Mouse (Mus musculus) lung, postnatal 25 days (tissue): ENCODE data around the gene Rps16.

ENCODE experiments used
- DNase-seq: peaks from one replicate; pipeline ENCODE4 v3.0.0; 2022; ENCODE audit warnings: low spot score

The Rps16 gene

DNA sequence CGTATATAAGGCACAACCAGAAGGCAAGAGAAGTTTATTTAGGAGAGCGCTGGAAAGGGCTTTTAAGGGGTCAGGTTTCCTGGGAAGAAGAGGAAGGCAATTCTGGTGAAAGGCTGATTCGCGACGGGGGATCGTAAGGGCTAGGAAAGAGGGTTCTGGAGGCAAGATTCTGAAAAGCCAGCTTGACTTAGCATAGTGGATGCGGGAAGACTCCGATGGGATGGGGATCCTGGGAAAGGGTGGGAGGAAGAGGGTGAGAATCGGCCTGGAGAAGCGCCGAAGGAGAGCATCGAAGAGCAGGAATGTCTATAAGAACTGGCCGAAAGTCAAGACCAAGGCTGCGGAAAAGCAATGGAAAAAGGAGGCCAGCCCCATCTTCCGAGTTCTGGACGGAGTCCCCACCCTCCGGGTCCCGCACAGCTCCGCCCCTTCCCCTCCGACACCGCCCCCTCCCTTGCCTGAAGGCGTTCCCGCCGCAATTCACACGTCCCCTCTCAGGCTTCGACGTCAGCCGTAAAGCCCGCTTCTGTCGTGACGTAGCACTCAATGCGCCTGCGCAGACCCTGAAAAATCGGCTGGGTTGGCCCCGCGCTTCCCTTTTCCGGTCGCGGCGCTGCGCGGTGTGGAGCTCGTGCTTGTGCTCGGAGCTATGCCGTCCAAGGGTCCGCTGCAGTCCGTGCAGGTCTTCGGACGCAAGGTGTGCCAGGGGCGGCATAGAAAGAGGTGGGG, at the start of gene Rps16:
Gene Rps16 (plus strand): TSS at position 498 of the 729 bp plus-strand sequence.
- DNase-seq, result peak; percentile 98

DNA sequence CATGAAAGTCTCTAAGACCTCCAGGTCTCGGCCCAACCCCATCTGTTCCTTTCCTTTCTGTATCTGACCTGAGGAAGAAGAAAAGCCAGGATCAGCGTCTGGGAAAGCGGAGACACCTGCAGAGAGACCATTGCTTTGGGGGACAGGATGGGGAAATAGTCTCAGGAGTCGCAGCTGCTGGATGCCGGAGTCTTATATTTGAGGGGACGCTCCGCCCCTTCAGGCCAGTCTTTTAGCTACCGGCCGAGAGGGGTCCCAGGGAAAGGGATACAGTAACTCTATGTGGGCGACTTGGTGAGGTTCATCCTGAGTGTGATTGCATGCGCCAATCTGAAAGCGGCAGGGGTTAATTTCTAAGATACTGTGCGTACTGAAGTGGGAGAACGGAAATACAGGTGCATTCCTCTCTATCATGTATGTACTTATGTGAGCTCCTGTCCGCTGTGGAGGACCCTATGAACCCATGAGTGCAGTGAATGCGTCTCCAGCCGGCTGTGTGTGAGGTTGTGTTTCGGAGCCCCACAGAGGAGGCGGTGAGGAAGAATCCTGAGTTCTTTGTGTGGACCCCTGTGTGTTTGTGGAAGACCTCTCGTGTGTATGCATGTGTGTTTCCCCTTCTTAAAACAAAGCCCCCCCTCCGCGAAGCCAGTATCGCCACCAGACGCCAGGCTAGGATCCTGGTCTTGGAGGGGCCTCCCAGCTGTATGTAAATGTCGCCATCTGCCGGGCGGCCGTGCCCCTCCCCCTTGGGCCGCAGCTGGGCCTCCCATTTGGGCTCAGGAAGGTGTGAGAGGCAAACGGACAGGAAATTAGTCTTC, 48.6 kb upstream of the Rps16 start, which contains the start of gene Dll3:
Gene Dll3 (minus strand): TSS at position 623 of the 818 bp plus-strand sequence.
- DNase-seq, result peak; percentile 32

DNA sequence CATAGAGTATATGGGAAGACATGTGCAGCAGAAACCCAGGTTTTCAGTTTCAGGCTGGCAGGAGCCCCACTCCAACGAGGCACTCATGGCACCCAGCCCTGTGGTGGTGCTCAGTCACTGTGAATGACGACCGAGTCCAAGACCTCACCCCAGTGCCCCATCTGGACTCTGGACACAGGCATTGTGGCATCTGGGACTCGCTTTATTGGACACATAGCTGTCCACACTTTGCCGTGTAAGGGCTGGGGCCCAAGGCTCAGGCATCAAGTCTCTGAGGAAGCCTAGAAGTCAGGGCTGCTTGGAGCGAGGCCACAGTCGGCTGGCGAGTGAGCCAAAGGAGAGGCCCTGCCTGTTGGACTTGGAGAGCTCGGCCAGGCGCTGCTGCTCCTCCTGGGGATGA, 44.8 kb upstream of the Rps16 start:
- DNase-seq, result no peak

DNA sequence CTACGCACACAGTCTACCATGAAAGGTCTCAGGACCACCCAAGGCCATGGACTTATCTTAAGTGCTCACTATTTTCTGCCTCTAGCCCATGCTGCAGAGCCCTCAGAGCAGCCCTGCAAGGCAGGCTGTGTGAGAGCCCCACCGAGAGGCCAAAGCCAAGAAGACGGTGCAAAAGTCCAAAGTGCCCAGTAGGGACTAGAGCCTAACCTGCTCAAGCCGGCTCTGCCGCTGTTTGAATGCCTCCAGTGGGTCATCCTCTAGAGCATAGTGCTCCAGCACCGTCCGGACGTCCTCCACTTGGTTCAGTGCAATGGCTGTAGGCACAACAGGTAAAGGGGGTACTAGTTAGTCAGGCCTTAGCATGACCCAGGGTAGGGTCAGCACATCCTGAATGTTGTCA, 44.2 kb upstream of the Rps16 start:
- DNase-seq, result no peak

DNA sequence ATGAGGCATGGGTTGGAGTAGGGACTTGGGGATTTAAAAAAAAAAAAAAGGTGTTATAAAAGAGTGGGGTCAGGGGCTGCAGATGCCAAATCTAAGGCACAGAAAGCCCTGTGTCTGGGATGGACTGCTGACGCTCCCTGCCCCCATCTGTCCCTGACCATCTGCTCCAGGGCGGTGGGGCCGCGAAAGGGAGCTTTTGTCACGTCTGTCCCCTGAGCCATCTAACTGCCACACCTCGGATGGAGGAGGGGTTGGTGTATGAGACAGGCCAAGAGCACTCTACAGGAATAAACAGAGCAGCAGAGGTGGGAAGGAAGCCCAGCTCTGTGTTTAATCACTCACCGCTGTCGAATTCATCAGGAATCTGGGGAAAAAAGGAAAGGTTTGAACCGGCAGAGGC, 40.7 kb upstream of the Rps16 start:
- no peak for DNase-seq

DNA sequence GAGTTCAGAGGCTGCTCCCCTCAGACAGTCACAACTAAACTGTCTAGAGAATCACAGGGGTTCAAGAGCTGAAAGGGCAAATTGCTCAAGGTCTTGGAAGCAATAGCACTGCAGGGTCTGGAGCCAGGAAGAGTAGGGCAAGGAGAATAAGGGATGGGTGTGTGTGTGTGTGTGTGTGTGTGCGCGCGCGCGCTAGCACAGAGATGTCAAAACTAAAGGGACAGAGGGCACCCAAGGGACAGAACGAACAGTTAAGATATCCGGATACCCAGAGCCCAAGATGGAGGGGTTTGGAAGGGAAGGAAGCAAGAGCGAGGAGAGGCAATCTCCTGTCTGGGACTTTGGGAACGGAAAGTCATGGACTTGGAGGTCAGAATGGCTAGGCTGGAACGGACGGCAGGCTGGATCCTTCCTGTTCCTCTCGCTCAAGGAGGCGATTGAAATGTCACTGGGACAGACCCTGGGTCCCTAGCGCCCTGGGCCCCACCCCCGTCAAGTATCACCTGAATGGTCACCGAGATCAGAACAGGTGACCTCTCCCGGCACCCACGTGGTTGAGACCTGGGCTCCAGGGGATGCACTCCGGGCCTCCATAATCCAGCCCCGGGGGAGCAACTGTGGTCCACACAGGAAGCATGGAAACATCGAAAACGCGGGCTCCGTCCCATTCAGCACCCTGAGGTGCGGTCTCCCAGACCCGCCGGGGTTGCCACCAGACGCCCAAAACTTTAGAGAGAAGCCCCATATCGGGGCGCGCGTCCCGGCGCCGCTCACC, 39.1 kb upstream of the Rps16 start:
- DNase-seq, result peak; percentile 4

DNA sequence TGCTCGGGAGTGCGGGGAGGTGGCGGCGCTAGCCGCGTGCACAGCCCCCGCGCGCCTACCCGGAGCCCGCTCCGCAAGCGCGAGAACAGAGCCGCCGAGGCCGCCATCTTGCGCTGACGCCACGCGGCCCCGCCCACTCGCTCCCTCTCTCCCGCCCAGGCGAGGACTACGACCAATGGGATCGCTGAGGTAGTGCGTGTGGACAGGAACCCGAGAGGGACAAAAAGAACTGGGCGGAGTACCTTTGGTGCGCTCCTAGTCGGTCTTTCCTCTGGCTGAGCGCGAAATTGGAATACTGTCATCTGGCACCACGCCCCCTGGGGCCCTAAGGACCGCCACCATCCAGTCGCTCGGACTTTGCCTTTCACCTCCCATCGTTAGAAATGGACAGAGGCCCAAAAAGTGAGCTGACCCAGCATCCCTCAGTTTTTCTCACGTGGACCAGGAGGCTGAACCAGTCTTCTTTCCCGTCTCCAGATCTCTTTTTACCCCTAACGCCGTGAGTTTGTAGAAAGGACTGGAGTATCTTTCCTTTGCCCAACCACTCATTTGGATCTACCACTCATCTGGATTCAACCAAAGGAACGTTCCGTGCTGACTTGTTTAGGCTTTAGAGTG, 38.4 kb upstream of the Rps16 start, which contains the start of gene Timm50:
Gene Timm50 (minus strand): TSS at position 147 of the 618 bp plus-strand sequence.
- DNase-seq, result peak; percentile 98

DNA sequence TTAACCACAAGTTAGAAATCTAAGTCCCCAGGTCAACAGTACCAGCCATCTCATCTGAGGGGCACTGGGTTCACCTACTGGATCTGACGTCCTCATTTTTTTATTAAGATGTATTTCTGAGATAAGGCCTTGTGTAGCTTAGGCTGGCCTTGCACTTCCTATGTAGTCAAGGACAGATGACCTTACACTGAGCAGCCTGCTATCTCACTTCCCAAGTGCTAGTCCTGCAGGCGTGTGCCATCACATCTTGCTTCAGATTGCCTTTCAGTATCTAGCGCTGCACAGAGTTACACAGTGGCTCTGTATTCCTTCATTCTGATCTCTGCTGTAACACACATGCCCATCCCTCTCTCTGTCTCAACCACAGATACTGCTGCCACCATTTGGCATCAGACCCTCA, 32.4 kb upstream of the Rps16 start:
- no peak for DNase-seq

DNA sequence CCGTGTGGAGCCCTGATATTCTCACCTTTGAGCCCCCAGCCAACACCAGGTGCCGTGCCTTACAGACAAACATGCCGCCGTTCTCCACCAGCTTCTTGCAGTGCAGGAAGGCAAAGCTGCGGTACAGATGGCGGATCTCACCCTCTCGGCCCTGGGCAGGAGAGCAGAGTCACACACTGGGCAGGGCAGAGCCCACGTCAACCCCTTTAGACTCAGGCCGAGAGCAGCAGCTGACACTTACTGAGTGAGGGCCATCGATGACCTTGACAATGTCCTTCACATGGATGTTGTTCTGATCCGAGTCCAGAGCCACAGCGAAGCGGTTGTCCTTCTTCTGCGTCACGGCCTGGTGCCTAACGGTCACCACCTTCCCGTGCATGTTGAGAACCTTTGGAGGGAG, 31.7 kb upstream of the Rps16 start:
- DNase-seq, result no peak

DNA sequence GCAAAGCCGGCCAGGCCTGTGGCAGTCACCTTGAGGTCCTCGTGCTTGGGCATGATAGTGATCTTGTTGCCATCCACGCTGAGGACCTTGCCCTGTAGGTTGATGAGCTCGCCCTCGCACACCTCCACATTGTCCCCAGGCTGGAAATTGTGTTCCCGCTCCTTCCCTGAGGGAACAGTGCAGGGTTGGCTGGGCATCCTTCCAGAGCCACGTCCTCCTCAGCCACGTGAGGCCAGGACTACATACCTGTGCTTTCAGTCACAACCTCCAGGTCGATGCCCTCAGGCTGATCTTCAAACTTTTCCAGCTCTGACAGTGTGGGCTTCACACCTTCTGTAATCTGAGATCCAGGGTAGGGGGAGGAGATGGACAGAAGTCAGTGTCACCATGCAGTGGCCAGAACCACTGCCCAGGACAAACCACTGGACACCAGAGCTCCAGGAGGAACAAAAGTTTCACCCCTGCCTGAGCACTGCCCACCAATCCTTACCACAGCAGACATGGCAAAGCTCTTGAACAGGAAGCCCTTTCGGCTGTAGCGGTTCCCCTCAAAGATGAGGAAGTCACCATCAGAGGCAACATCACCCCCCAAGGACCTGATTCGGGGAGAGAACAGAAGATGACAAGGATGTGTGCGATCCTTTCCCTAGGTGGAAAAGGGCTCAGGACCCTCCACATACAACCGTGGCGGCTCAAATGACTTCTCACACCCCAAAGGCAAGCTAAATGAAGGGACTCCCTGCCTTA, 28.3 kb upstream of the Rps16 start:
- DNase-seq, result no peak

DNA sequence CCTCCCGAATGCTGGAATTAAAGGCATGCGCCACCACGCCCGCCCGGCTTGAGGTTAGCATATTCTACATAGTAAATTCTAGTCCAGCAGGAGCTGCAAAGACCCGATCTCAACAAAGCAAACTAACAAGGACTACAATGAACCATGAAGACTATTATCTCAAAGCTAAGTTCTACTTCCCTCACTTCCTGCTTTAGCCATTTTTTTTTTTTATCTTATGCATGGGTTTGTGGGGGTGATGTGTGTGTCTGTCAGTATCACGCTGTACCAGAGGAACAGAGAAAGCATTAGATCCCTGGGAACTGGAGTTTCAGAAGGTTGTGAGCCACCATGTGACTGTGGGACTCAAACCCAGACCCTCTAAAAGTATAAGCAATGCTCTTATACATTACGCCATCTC, 25.2 kb upstream of the Rps16 start:
- no peak for DNase-seq

DNA sequence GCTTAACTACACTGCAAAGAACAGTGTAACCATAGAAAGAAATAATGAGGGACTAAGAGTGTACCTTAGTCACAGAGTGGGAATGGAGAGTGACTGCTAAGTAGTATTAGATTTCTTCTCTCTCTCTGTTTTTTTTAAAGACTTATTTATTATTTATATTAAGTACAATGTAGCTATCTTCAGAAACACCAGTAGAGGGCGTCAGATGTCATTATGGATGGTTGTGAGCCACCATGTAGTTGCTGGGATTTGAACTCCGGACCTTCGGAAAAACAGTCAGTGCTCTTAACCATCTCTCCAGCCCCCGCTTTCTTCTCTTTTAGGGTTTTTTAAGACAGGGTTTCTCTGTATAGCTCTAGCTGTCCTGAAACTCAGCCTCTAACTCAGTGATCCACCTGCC, 24.0 kb upstream of the Rps16 start:
- DNase-seq, result no peak

DNA sequence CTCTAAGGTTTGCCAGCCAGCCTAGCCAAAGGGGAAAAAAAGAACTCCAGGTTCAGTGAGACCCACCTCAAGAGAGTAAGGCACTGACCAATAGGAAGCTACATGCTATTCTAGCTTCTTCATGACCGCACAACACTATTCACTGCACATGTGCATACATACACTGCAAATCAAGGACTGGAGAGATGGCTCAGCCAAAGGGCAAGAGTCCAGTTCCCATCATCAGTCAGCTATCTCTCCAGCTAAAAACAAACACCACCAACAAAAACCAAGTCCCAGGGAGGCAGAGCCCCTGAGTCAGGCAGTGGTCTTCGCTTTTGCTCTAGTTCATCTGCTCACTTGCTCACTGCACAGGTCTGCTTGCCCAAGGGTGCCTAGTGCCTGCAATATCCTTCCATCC, 22.2 kb upstream of the Rps16 start:
- no peak for DNase-seq

DNA sequence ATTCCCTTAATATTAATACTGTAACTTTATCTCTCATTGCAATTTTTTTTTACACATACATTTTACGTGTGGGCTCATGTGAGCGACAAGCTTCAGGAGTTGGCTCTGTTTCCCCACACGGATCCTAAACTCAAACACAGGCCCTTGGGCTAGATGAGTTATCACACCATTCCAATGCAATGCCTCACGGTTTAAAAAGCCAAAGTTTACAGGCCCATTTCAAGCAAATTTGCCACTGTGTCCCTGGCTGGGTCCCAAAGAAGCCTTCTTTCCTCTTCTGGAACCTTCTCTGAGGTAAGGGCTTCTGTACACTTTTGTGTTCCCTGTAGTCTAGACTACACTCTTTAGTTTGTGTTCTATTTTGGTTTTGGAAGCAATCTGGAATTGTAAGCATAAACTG, 15.9 kb upstream of the Rps16 start:
- DNase-seq, result no peak

DNA sequence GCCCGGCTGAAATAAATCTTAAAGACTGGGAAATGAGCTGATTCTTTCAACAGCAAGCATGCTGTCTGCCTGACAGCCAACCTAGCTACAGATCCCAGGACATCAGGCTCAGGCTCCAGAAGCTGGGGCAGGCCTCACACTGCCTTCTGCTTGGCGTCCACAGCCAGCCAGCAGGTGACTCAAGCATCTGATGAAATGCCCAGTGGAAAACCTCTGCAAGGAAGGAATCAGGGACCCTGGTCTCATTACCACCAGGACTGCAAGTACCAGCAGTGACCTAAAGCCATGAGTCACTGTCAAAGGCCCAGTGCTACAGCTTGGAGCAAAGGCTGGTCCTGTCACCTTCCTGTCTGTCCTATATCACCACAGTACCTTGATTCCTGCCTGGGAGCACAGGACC, 15.0 kb upstream of the Rps16 start:
- no peak for DNase-seq

DNA sequence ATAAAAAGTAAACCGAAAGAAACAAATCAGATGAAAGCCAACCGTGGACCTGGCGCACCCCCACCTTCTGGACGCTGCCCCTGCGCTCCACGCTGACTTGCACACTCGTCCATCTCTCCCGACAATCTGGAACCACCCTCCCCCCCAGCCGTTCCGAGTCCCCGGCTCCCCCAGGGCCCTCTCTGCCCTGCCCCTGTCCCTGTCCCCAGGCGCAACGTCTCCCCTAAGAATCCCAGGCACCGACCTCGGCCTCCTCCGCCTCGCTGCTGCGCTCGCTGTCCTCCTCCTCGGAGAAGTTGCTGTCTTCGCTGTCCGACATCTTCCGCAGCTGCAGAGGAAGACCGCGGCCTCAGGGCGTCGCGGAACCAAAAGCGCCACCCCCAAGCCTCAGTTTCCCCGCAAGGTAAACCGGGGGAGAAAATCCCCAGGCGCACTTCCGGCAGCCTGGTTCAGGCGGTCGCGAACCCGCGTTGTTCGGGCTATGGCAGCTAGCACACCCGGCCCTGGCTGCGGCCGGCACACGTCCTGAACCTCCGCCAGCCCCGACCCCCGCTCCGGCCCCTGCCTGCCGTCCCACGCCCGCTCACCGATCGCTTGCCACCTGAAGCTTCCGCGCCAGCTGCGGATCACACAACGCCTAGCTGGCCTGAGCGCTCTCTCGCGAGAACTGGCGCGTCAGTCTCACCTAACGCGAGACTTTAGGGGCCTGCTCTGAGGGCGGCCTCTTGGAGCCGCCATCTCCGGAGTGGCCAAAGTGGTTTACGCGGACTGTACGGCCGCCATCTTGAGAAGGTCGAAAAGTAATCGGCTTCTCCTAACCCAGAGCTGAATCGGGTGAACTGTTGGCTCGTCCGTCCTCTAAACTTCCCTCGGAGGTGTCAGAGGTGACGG, 12.1 kb upstream of the Rps16 start, which contains the start of gene Supt5:
Gene Supt5 (minus strand): TSS at position 639 of the 891 bp plus-strand sequence.
- peak; percentile 99 for DNase-seq

DNA sequence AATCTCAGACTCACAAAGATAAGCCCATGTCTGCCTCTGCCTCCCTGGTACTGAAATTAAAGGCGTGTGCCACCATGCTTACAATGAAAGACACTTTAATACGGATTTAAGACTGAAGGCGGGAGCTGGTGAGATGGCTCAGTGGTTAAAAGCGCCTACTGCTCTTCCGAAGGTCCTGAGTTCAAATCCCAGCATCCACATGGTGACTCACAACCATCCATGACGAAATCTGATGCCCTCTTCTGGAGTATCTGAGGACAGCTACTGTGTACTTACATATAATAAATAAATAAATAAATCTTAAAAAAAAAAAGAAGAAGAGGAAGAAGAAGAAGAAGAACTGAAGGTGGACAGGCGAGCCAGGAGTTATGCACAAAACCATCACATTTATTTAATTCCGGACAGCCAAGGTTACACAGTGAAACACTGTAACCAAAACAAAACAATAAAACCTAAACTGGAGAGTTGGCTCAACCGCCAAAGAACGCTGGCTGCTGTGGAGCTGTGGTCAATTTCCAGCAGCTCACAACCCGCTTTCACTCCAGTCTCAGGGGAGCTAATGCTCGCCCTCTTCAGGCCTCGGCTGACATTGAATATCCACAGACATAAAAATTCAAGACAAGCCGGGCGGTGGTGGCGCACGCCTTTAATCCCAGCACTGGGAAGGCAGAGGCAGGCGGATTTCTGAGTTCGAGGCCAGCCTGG, 11.1 kb upstream of the Rps16 start:
- peak; percentile 75 for DNase-seq

DNA sequence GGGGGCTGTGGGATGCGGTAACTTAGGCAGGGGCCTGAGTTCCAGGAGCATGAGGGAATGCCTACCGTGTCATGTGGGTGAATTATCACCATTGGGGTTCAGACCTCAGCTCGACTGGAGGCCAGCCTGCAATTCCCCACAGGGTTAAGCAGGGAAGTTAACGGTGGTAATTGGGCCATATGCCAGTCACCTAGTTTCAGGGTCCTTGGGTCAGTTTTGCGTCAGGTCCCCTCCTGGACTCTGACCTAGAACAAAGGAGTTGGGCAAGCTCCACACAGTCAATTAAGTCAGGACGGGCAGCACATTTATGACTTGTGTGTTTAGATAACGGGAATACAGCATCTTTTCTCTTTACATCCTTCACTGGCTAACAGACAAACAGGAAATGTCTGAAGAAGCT, 9.1 kb upstream of the Rps16 start:
- no peak for DNase-seq

DNA sequence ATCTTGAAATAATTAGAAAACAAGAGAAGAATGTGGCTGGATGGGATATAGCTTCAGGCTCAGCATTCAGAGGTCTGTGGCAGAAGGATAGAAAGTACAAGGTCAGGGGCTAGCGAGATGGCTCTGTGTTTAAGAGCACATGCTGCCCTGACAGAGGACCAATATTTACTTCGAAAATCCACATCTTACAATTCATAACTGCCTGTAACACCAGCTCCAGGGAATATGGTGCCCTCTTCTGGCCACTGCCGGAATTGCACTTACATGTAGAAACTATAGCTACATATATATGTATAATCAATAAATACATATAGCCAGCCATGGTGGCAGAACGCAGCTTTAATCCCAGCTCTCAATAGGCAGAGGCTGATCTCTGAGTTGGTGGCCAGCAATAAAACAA, 5.8 kb upstream of the Rps16 start:
- peak; percentile 54 for DNase-seq

DNA sequence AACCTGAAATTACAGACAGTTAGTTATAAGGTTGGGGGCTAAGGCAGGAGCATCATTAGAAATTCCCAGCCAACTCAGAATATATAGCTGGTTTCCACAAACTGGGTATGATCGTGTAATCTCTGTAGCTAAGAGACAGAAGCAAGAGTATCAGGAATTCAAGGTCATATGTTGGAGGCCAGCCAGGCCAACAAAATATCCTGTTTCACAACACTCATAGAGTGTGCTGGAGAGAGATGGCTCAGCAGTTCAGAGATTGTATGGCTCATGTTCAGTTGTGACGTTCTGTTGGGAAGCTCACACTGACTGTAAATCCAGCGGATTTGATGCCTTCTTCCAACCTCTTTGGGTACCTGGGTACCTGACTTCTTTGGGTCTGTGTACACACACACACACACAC, 2.7 kb upstream of the Rps16 start:
- no peak for DNase-seq
